Mouse (Mus musculus) ES-E14 (cell line): ENCODE measurements around the gene Clip2.

Source experiments
- CHD2 ChIP-seq: IDR thresholded peaks from 2 replicates; pipeline ENCODE4 v1.6.1; 2014; ENCODE audit warnings: mild to moderate bottlenecking, low read depth, low read length, inconsistent platforms
- MAFK ChIP-seq: IDR thresholded peaks from 2 replicates; pipeline ENCODE4 v1.6.1; 2014; ENCODE audit warnings: mild to moderate bottlenecking, low read depth, low read length, inconsistent platforms; ENCODE audit not compliant: insufficient read depth
- ZNF384 ChIP-seq: IDR thresholded peaks from 2 replicates; pipeline ENCODE4 v1.6.1; 2012; ENCODE audit warnings: low read depth, low read length, inconsistent platforms

GRCm38 (mm10) chr5:134530830-134531229 lies 21.4 kb downstream of the Clip2 start:
- TF ChIP-seq ZNF384 (no peak), MAFK (no peak), CHD2 (no peak)
